Mouse (Mus musculus) ovary, postnatal 14 days (tissue): ENCODE measurements around the gene Clec10a.

Experiments used
- DNase-seq: peaks from one replicate; pipeline ENCODE4 v3.0.0; 2022; ENCODE audit warnings: low spot score

Gene Clec10a

DNA sequence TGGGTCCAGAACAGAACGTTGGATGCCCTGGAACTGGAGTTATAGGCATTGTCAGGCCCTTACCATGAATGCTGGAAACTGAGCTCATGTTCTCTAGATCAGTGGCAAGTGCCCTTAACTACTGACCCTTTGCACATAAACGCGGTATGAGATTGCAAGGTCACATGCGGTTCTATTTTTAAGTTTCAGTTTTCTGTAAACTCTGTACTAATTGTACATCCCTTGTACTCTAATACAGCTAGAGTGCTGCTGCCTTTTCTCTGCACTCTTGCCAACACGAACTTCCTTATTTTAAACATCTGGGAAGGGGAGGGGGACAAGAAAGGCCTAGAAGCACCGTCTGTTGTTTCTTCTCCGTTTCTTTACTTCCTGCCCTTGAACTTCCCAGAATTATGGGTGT lies 29.1 kb downstream of the Clec10a start:
- DNase-seq, result no peak

DNA sequence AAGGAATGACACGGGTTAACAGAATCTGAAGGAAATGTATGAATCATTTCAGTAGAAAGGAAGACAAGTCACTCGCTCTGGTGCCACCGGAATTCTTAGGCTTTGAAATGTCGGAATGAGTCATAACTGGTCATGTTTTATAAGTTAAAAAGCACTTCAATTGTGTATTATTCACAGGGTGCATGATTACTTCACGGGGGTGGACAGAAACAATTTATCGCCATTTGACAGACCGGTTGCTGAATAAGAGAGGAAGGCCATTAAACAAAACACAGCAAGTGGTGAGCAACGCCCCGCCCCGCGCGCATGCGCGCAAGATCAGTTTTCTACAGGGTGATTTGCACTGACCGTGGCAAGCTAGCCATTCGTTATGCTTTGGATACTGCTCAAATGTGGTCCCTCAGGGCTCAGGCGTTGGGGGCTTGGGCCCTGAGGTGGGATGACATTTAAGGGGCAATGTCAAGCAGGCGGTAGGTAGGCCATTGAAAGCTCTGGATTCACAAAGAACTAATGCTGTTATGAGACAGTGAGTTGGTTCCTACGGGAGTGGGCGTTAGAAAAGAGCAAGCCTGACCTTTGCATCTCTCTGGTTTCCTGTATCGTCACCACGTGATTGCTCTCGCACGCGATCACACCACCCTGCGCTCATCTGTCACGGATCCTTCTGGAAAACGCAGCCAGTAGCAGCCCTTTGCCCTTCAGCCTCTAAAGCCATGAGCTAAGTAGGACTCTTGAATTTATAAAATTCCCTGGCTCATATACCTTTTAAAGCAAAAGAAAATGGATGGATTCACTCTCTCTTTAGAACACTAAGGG lies 33.5 kb downstream of the Clec10a start:
- no peak for DNase-seq

- DNase-seq, result no peak
These were observed 35.2 kb downstream of the Clec10a start for GRCm38 (mm10) chr11:70191188-70191587.

DNA sequence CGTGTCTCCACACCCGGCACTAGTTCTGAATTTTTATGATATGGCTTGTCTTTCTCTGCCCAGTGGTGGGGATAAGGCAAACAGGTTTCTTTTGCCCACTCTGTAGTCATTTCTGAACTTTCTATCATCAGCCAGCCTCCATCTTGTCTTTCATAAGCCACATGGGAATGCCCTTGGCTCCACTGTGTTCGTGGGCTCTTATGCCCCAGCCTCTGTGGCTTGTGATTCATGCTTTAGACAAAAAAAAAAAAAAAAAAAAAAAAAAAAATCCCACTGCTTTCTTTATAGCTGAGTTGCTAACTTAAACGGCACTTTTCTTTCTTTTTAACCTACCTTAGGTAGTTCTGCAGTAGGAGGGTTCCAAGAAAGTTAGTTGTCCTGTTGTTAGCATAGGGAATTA lies 36.2 kb downstream of the Clec10a start:
- DNase-seq, result no peak

- DNase-seq, result no peak
These were observed 37.6 kb downstream of the Clec10a start for GRCm38 (mm10) chr11:70193354-70194285.

GRCm38 (mm10) chr11:70198332-70198731 lies 42.3 kb downstream of the Clec10a start:
- DNase-seq, result no peak

GRCm38 (mm10) chr11:70199107-70199506 lies 43.1 kb downstream of the Clec10a start:
- DNase-seq, result no peak

GRCm38 (mm10) chr11:70200036-70200608 lies 44.1 kb downstream of the Clec10a start:
- DNase-seq, result no peak

DNA sequence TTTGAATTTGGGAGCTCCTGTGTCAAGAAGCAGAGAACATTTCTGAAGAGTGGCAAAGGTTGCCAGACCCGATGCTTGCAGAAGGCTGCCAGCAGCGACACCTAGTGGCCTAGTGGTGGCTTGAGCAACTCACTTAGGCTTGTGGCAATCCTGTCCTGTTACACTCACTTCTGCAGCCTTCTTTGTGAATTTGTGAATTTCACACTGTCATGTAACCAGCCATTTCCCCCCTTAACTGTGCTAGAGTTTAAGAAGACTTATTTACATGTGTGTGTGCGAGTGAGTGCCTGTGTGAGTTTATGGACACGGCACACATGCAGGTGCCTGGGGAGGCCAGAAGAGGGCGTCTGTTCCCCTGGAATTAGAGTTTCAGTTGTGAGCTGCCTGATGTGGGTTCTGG lies 45.7 kb downstream of the Clec10a start:
- peak; percentile 84 for DNase-seq

GRCm38 (mm10) chr11:70206801-70207200 lies 50.8 kb downstream of the Clec10a start:
- no peak for DNase-seq

- DNase-seq, result no peak
These were observed 51.3 kb downstream of the Clec10a start for GRCm38 (mm10) chr11:70207283-70207682.

DNA sequence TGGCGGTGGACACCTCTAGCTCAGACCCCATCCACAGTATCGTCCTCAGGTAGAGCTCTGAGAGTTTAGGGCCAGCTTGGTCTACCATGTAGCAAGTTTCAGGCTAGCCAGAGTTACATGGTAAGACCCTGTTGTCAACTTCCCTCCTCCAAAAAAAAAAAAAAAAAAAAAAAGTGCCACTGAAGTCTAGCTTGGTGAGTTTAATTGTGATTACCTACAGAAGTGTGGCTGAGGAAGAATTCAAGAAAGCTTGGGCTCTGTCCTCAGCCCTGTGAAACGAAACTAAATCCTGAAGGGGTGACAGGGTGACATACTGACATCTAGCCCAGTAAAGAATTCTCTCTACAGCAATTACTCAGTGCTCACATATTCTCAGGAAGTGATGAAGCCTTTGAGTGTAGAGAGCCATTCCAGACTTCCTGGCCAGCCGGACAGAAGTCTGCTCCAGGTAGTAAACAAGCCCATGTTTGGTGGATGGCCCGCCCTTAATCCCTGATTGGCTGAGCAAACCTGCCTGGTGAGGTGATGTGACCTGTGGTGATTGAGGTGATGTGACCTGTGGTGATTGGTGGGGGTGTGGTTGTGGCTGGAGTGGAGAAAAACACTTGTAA lies 52.9 kb downstream of the Clec10a start:
- no peak for DNase-seq

DNA sequence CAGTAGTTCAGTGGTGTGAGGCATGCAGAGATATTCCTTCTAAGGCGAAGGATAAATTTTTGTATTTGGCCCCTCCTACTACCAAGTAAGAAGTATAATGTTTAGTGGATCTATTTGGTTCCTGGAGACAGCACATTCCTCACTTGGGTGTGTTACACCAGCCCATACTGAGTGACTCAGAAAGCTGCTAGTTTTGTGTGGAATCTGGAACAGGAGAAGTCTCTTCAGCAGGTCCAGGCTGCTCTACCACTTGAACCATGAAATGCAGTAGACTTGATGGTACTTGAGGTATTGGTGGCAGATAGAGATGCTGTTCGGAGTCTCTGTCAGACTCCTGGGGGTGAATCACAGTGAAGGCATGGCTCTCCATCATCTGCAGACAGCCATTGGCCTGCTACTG lies 54.7 kb downstream of the Clec10a start:
- no peak for DNase-seq

DNA sequence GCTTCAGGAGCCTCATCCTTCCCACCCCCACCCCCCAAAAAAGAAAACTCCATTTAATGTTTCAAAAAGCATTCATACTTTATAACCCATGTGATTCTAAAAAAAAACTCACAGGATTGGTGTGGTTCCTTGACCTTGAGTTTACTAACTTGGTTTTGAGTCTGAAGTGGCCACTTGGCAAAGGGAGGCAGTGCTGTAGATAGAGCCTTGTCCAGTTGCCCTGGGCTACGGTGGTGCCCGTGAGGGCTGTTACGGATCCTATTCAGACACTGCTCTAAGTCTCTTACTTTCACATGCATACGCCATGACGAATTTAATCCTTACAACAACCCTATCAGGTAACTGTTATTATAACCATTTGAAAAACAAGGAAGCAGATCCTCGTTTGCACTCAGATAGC lies 56.0 kb downstream of the Clec10a start:
- no peak for DNase-seq

GRCm38 (mm10) chr11:70212423-70212822 lies 56.4 kb downstream of the Clec10a start, which contains the start of gene Slc16a11:
Gene Slc16a11 (plus strand): TSS chr11:70212752.
- no peak for DNase-seq

- no peak for DNase-seq
These were observed 56.9 kb downstream of the Clec10a start for GRCm38 (mm10) chr11:70212896-70213295.

DNA sequence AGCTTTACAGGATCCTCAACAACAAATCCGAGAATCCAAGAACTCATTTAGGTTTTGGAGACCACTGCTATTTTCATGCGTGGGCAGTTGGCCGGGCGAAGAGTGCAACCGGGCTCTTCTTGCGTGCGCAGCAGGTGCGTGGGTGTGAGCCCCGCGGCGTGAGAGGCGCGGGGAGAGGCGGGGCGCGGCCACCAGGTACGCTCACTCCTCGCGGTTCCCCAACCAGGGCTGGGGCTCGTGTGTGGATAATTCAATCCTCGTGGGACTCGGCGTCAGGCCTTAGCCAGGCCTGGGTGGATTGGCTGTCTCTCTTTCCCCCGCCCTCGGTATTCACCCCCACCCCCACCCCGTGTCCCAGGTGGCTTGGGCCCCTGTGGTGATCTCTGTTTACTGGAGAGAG lies 57.7 kb downstream of the Clec10a start:
- DNase-seq, result no peak

DNA sequence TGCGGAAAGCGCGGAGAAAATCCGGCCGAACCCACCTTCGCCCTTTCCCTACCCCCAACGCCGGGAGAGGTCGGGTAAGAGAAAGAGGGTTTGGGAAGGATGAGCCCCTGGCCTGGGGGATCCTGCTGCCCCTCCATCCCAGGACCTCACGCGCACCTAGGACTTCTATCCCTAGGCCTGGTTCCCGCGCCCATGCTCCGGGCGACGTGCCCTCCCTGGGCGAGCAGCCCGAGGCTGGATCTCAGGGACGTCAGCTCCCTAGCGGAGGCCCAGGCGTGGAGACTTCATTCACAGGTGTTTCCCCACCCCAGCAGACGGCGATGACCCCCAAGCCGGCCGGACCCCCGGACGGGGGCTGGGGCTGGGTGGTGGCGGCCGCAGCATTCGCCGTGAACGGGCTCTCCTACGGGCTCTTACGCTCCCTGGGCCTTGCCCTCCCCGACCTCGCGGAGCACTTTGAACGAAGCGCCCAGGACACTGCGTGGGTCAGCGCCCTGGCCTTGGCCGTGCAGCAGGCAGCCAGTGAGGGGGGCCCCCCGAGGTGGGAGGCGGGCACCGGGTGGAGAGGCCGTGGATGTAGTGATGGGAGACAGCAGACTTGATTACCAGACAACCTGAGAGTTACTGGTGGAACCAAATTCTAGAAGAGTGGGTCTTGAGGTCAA lies 58.3 kb downstream of the Clec10a start:
- no peak for DNase-seq

DNA sequence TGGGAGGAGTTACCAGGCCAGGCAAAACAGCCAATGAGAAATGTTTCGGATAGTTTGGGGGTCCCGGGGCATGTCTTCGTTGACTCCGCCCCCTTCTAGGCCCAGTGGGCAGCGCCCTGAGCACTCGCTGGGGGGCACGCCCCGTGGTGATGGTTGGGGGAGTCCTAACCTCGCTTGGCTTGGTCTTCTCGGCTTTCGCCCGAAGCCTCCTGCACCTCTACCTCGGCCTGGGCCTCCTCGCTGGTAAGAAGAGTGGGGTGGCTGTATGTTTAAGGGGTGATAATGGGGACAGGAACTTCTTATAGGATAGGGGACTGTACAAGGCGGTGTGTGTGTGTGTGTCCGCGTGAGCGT lies 58.8 kb downstream of the Clec10a start:
- DNase-seq, result no peak

DNA sequence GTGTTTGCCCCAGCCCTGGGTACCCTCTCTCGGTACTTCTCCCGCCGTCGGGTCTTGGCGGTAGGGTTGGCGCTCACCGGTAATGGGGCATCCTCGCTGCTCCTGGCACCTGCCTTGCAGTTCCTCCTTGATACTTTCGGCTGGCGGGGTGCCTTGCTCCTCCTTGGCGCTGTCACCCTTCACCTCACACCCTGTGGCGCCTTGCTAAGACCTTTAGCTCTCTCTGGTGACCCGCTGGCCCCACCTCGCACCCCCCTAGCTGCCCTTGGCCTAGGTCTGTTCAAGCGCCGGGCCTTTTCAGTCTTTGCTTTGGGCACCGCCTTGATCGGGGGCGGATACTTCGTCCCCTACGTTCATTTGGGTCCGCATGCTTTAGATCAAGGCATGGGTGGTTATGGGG lies 59.3 kb downstream of the Clec10a start:
- DNase-seq, result no peak

DNA sequence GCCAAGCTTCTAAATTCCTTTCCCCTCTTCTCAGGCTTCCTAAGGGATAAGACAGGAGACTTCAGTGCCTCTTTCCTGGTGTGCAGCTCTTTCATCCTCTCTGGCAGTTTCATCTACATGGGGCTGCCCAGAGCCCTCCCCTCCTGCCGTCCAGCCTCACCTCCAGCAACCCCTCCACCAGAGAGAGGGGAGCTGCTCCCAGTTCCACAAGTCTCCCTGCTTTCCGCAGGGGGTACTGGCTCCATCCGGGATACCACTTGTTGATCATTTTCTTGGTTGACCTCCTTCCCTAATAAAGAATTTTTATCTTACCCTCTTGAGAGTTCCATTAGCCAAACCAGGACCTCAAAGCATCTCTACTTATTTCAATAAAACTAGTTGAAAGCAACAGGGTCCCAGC lies 60.1 kb downstream of the Clec10a start:
- no peak for DNase-seq

- no peak for DNase-seq
These were observed 62.0 kb downstream of the Clec10a start for GRCm38 (mm10) chr11:70218039-70218438.
